Comparison of ENCODE assay signal across 10 mouse cellular contexts in genomic region chr8:117378625-117379024, GRCm38 (mm10).
A peak's percentile ranks its signal among the peaks of the same experiment; 100 is the strongest.
DNase-seq lines count a peak whose midpoint lies in the region; ATAC-seq lines count a peak whose summit lies in the region.
"Had no signal": no experiment of that assay in that cellular context is flagged by ENCODE, and none has a peak within 500 bp of the region (broad histone marks: within the 10 kb centered on the region; RNA-seq: fewer than 3 reads in every experiment).

No protein-coding gene starts in this region.

- no peak overlapping the region for H3K4me2 ChIP-seq in hindbrain, embryonic 12.5 days (replicated peaks)
- H3K4me2 ChIP-seq in hindbrain, embryonic 16.5 days (ENCODE audit: low read length), result no peak overlapping the region
- no peak overlapping the region for H3K4me2 ChIP-seq in midbrain, embryonic 11.5 days
- H3K4me2 ChIP-seq in midbrain, embryonic 16.5 days (ENCODE audit: low read length), result no peak overlapping the region
- H3K4me2 ChIP-seq in hindbrain, embryonic 14.5 days (replicated peaks), result no peak overlapping the region
- H3K4me2 ChIP-seq in stomach, embryonic 14.5 days (replicated peaks; ENCODE audit: low read depth, low read length), result no peak overlapping the region
- H3K4me2 ChIP-seq: heart, embryonic 11.5 days; lung, embryonic 15.5 days had no signal

- no peaks in the 10 kb centered on the region for H3K27me3 ChIP-seq in hindbrain, embryonic 12.5 days
- no peaks in the 10 kb centered on the region for H3K27me3 ChIP-seq in hindbrain, embryonic 16.5 days (replicated peaks; ENCODE audit: control insufficient read depth, insufficient read depth, low read length)
- H3K27me3 ChIP-seq in midbrain, embryonic 11.5 days (ENCODE audit: control insufficient read depth, insufficient read depth, low read length), result no peaks in the 10 kb centered on the region
- no peaks in the 10 kb centered on the region for H3K27me3 ChIP-seq in midbrain, embryonic 16.5 days (ENCODE audit: control insufficient read depth, insufficient read depth, low read depth, low read length)
- no peaks in the 10 kb centered on the region for H3K27me3 ChIP-seq in hindbrain, embryonic 14.5 days (ENCODE audit: control insufficient read depth, insufficient read depth, low read length)
- H3K27me3 ChIP-seq in stomach, embryonic 14.5 days (ENCODE audit: control insufficient read depth, insufficient read depth, low read length), result no peaks in the 10 kb centered on the region
- H3K27me3 ChIP-seq: lung, embryonic 15.5 days had no signal

- H3K9ac ChIP-seq in hindbrain, embryonic 12.5 days, result no peak overlapping the region
- H3K9ac ChIP-seq in hindbrain, embryonic 16.5 days (ENCODE audit: low read depth, low read length), result no peak overlapping the region
- H3K9ac ChIP-seq in midbrain, embryonic 11.5 days (ENCODE audit: low read length), result no peak overlapping the region
- H3K9ac ChIP-seq in midbrain, embryonic 16.5 days (ENCODE audit: low read depth, low read length), result no peak overlapping the region
- no peak overlapping the region for H3K9ac ChIP-seq in hindbrain, embryonic 14.5 days
- no peak overlapping the region for H3K9ac ChIP-seq in stomach, embryonic 14.5 days (replicated peaks; ENCODE audit: low read depth, low read length)
- H3K9ac ChIP-seq: lung, embryonic 15.5 days had no signal

- peaks cover 19% of the 10 kb centered on the region for H3K4me1 ChIP-seq in hindbrain, embryonic 12.5 days
- peaks cover 14% of the 10 kb centered on the region for H3K4me1 ChIP-seq in hindbrain, embryonic 16.5 days (ENCODE audit: control insufficient read depth, insufficient read depth, low read depth, low read length)
- no peaks in the 10 kb centered on the region for H3K4me1 ChIP-seq in midbrain, embryonic 11.5 days (ENCODE audit: control insufficient read depth, insufficient read depth, low read length)
- peaks cover 22% of the 10 kb centered on the region for H3K4me1 ChIP-seq in midbrain, embryonic 16.5 days (ENCODE audit: control insufficient read depth, insufficient read depth, low read length)
- H3K4me1 ChIP-seq in hindbrain, embryonic 14.5 days (replicated peaks; ENCODE audit: control insufficient read depth, insufficient read depth, low read length), result peaks cover 21% of the 10 kb centered on the region
- no peaks in the 10 kb centered on the region for H3K4me1 ChIP-seq in stomach, embryonic 14.5 days (ENCODE audit: control insufficient read depth, insufficient read depth, low read length)

- ATAC-seq in hindbrain, embryonic 12.5 days (ENCODE audit: low FRiP score), result peak; percentile 20; the same call in 1 of the 2 replicates
- no peak for ATAC-seq in hindbrain, embryonic 16.5 days
- ATAC-seq in midbrain, embryonic 11.5 days (ENCODE audit: low FRiP score), result peak; percentile 41
- ATAC-seq in midbrain, embryonic 16.5 days, result no peak
- ATAC-seq in hindbrain, embryonic 14.5 days (ENCODE audit: low FRiP score), result no peak; the same call in 1 of the 2 replicates
- peak; percentile 63 for ATAC-seq in stomach, embryonic 14.5 days (ENCODE audit: insufficient number of reproducible peaks, insufficient read depth, low FRiP score, low read depth)

- no peaks in the 10 kb centered on the region for H3K9me3 ChIP-seq in hindbrain, embryonic 12.5 days (replicated peaks)
- no peaks in the 10 kb centered on the region for H3K9me3 ChIP-seq in hindbrain, embryonic 16.5 days (ENCODE audit: control insufficient read depth, low read length)
- no peaks in the 10 kb centered on the region for H3K9me3 ChIP-seq in midbrain, embryonic 11.5 days (ENCODE audit: control insufficient read depth, low read length)
- H3K9me3 ChIP-seq in midbrain, embryonic 16.5 days (replicated peaks; ENCODE audit: control insufficient read depth, low read length, poor library complexity, severe bottlenecking), result no peaks in the 10 kb centered on the region
- H3K9me3 ChIP-seq in hindbrain, embryonic 14.5 days (ENCODE audit: control insufficient read depth, low read length), result no peaks in the 10 kb centered on the region
- H3K9me3 ChIP-seq in stomach, embryonic 14.5 days (ENCODE audit: control insufficient read depth, low read depth, low read length), result no peaks in the 10 kb centered on the region
- H3K9me3 ChIP-seq: lung, embryonic 15.5 days had no signal

- DNase-seq in midbrain, embryonic 11.5 days (ENCODE audit: low spot score, missing footprints), result no peak
- DNase-seq in hindbrain, embryonic 14.5 days (ENCODE audit: low spot score), result no peak
- no peak for DNase-seq in spleen, postnatal 4 days (ENCODE audit: low spot score in 2 of 2)
- DNase-seq in thymus, postnatal 0 days (ENCODE audit: low spot score), result no peak

- 0 out of 2 replicates have a peak overlapping the region, but pooled peaks have one; percentile 19 for H3K27ac ChIP-seq in hindbrain, embryonic 12.5 days
- H3K27ac ChIP-seq in hindbrain, embryonic 16.5 days (ENCODE audit: low read depth, low read length), result no peak overlapping the region
- no peak overlapping the region for H3K27ac ChIP-seq in midbrain, embryonic 11.5 days (ENCODE audit: low read depth, low read length)
- H3K27ac ChIP-seq in midbrain, embryonic 16.5 days (ENCODE audit: low read length), result no peak overlapping the region; the same call in 1 of the 2 replicates
- H3K27ac ChIP-seq in hindbrain, embryonic 14.5 days, result 0 out of 2 replicates have a peak overlapping the region, but pooled peaks have one; percentile 20
- H3K27ac ChIP-seq in stomach, embryonic 14.5 days (ENCODE audit: low read length), result no peak overlapping the region
- H3K27ac ChIP-seq: lung, embryonic 15.5 days had no signal

- H3K36me3 ChIP-seq in hindbrain, embryonic 12.5 days, result no peaks in the 10 kb centered on the region; the same call in 1 of the 2 replicates
- H3K36me3 ChIP-seq in hindbrain, embryonic 16.5 days (ENCODE audit: control insufficient read depth, insufficient read depth, low read length), result no peaks in the 10 kb centered on the region
- no peaks in the 10 kb centered on the region for H3K36me3 ChIP-seq in midbrain, embryonic 11.5 days (ENCODE audit: control insufficient read depth, insufficient read depth, low read length)
- H3K36me3 ChIP-seq in midbrain, embryonic 16.5 days (ENCODE audit: control insufficient read depth, insufficient read depth, low read length), result no peaks in the 10 kb centered on the region
- H3K36me3 ChIP-seq in hindbrain, embryonic 14.5 days (replicated peaks; ENCODE audit: control insufficient read depth, insufficient read depth), result peaks cover 7% of the 10 kb centered on the region; the same call in 1 of the 2 replicates
- peaks cover 10% of the 10 kb centered on the region; the same call in 1 of the 2 replicates for H3K36me3 ChIP-seq in stomach, embryonic 14.5 days (ENCODE audit: control insufficient read depth, insufficient read depth, low read length)
- H3K36me3 ChIP-seq: lung, embryonic 15.5 days had no signal

- no peak overlapping the region for H3K4me3 ChIP-seq in hindbrain, embryonic 12.5 days
- no peak overlapping the region for H3K4me3 ChIP-seq in hindbrain, embryonic 16.5 days (ENCODE audit: low read length)
- H3K4me3 ChIP-seq in midbrain, embryonic 11.5 days (ENCODE audit: low read depth, low read length), result no peak overlapping the region
- H3K4me3 ChIP-seq in midbrain, embryonic 16.5 days (ENCODE audit: low read depth, low read length), result no peak overlapping the region
- H3K4me3 ChIP-seq in hindbrain, embryonic 14.5 days (replicated peaks; ENCODE audit: low read length), result no peak overlapping the region
- H3K4me3 ChIP-seq in stomach, embryonic 14.5 days (ENCODE audit: low read depth, low read length), result no peak overlapping the region
- H3K4me3 ChIP-seq: lung, embryonic 15.5 days had no signal

- WGBS in hindbrain, embryonic 12.5 days, result 79% methylated on average over 7 of the region's 7 CpGs
- WGBS in hindbrain, embryonic 16.5 days, result 73% methylated on average over 7 of the region's 7 CpGs
- WGBS in midbrain, embryonic 11.5 days, result 89% methylated on average over 7 of the region's 7 CpGs
- WGBS in midbrain, embryonic 16.5 days, result 83% methylated on average over 7 of the region's 7 CpGs
- 65% methylated on average over 7 of the region's 7 CpGs for WGBS in hindbrain, embryonic 14.5 days
- WGBS in stomach, embryonic 14.5 days, result 70% methylated on average over 7 of the region's 7 CpGs

Comparison
In these comparisons a context has a peak if more than half of its experiments do, and no peak if none do; other contexts are left out.
1. ATAC-seq: peak in hindbrain, embryonic 12.5 days (single experiment), midbrain, embryonic 11.5 days (single experiment) and stomach, embryonic 14.5 days (single experiment); none in hindbrain, embryonic 16.5 days (single experiment), midbrain, embryonic 16.5 days (single experiment) and hindbrain, embryonic 14.5 days (single experiment).
2. H3K27ac ChIP-seq: peak in hindbrain, embryonic 12.5 days (single experiment) and hindbrain, embryonic 14.5 days (single experiment); none in hindbrain, embryonic 16.5 days (single experiment), midbrain, embryonic 11.5 days (single experiment), midbrain, embryonic 16.5 days (single experiment) and stomach, embryonic 14.5 days (single experiment).